Mouse (Mus musculus): ENCODE measurements around the gene Slc35f4.

DNA sequence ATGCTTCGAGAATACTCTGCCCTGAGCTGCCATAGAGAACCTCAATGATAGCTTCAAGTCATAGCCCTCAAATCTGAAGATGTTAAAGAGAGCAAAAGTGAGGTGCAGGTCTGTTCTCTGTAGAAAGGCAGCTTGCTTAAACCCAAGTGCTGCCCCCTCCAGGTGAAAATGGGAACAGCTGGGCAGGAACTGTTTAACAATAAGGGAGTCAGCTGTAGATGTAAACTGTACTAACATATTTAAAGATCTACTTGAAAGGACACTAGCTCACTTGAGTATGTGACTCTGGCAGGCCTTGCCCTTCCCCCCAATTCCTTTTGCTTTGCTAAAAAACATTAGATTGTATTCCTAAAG, 177.0 kb downstream of the Slc35f4 start:
- TF ChIP-seq CTCF (IDR thresholded peaks at IDR 0.05; ENCODE audit: borderline replicate concordance, insufficient read depth, low read depth, low read length) (peak; percentile 34; the same call in 1 of the 2 replicates), POLR2A (IDR thresholded peaks at IDR 0.05; ENCODE audit: borderline replicate concordance, insufficient read depth, low read length) (no peak)
